Mouse (Mus musculus) v-Abl transformed pro-B cells (cell line): ENCODE measurements around the gene Rasgrp1.

Source experiments
- in situ Hi-C, 2 experiments: fragments of 400-800 bp; cut with MboI; formaldehyde crosslinking; loops; one replicate each; pipeline ENCODE4 v1.15.1; 2025; ENCODE audit not compliant: unreplicated experiment in 2 of 2

Rasgrp1 gene

DNA sequence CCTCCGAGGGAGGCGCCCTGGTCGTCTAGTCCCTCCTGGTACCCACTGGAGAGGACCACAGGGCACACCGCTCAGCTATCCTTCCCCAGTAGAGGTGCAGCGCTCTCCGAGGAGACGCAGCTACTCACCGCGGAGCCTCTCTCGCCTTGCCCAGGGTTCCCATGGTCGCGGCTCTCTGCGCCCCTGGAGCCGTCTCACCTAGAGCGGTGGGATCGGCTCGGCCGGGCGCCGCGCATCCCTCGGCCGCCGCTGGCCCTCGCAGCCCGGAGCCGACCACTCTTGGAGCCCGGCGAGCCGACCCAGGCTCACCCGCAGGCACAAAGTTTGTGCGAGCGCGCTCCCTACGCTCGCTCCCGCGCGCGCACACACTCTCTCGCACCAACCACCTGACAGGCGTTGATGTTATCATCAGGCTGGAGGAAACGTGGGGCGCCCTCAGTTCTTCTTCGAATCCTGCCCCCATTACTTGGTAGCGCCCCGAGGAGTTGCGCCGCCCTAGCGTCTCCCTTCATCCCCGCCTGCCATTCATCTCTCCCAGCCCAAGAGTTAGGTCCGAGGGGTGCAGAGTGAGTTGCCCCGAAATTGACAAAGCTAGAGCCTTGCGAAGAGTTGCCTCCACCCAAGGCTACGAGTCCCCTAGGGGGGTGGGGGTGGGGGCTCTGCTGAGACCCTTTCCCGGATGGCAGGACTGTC, at the start of gene Rasgrp1:
Gene Rasgrp1 (minus strand): TSS at position 455 of the 693 bp plus-strand sequence.
- in situ Hi-C loops: loop anchor here (5.0 kb wide), 3 partner anchors 80 to 100 kb away; no protein-coding TSS in a partner anchor

DNA sequence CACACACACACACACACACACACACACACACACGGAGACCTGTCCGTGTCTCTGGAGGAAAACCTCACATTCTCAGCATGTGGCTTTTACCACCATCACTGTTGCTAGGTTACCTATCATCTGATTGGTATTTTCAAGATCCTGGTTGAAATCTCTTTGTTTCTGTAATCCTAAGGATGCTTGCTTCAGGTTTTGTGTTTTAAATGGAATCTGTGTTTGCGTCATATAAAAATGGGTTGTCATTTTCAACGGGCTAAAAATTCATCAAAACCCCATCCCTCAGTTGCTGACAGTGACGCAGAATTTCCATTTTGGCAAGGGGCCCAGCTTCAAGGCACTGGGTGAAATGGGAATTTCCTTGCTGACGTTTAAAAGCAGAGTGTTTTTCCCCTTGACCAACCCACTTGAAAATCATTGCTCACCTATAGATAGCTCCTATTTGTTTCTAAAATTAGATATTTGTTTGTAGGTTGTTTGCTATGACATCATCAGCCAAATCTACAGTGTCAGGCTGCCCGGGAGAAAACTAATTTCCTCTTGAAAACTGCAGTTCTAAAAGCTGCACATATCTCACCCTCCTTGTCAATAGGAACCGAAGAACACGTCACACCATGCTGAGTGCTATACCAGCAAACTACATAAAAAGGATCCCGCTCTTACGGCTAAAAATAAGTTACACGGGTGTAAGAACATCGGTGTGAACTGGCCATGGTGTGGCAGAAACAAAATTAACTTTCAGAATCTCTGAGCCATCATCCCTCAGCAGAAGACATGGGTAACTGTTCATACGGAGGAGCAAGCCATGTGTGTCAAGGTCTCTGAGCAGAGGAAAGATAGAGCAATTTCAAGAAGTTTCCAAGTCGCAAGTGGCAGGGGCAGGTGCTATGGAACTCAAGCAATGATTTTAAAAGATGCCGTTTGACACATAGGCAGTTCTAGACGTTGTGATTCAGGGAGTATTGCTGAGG, 47.4 kb upstream of the Rasgrp1 start:
- in situ Hi-C loops: no loop called here

GRCm38 (mm10) chr2:117389460-117389859, 46.7 kb upstream of the Rasgrp1 start:
- in situ Hi-C loops: no loop called here

GRCm38 (mm10) chr2:117388121-117388520, 45.3 kb upstream of the Rasgrp1 start:
- in situ Hi-C loops: no loop called here

DNA sequence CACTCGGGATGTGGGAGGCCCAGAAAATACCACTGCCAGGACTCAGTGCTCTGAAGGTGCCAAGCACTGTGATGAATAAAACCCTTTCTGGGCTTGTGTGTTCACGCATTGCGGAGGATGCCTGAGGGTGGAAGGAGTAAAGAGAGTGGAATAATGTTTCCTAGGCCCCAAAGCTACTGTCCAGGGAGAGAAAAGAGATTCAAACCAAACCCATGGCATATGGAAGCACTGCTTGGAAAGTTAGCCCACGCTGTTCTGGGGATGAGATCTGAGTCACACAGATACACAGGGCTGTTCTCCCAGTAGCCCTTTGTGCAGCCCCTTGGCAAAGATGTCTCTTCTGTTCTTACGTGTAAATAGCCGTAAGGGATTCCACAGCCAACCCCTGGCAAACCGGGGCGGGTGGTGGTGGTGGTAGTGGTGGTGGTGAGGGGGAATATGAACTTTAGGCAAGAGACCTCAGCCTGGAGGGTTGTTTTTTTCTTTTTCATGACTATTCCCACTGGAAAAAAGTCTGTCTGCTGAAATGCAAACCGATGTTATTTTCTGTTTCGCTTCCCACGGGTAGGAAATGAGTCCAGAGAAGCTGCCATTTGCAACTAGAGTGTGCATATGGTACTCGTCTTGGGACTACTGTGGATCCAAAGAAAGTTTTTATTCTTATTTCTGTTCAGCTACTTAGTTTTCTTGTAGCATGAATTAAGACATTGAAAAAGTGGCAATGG, 44.3 kb upstream of the Rasgrp1 start:
- in situ Hi-C loops: no loop called here

DNA sequence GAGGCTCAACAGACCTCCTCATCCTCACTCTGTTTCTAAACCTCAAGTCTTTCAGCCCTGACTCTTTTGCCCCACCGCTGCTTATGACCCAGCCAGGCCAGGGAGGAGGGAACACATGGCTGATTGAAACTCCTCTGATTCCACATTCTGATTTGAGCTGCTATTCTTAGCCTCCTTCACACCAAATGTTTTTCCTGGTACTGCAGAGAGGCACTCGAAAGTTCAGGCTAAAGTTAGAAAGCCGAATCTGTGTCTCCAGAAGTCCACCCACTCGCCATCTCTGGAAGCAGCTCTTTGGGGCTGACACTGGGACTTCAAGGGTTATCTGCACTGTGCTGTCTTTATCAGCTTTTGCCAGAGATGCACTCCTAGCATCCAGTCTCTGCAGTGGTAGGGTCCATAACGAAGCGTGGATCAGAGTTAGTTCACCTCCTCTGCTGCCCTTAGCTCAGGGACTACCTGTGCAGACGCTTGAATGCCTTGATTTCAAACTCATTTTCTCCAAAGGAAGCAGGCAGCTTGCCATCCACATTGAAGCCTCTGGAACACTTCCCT, 43.3 kb upstream of the Rasgrp1 start:
- in situ Hi-C loops: no loop called here

GRCm38 (mm10) chr2:117381314-117381713, 38.5 kb upstream of the Rasgrp1 start:
- in situ Hi-C loops: no loop called here

DNA sequence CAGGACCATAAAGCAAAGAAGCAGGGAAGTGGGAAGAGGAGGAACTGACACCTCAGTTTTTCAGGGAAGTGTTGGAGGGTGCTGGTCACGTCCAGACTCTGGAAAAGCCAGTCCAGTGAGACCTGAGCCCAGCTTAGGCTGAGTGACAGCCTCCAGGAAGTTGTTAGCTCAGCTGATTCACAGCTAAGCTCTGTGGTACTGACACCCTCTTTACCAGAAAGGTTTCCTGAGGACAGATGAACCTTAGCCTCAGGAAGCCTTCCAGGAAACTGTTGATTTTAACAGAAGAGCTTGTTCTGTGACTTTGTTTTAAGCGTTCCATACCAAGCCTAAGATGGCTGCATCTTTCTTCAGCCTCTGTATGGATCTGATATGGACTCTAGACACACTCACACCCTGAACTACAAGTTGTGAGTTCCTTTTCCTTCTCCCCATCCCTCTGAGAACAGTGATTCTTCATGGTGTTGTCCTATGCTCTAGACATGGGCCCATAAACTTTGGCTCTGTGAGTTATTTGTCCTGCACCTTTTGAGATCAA, 31.6 kb upstream of the Rasgrp1 start:
- in situ Hi-C loops: no loop called here

- in situ Hi-C loops: no loop called here
Observed at GRCm38 (mm10) chr2:117371706-117372105, 28.9 kb upstream of the Rasgrp1 start.

DNA sequence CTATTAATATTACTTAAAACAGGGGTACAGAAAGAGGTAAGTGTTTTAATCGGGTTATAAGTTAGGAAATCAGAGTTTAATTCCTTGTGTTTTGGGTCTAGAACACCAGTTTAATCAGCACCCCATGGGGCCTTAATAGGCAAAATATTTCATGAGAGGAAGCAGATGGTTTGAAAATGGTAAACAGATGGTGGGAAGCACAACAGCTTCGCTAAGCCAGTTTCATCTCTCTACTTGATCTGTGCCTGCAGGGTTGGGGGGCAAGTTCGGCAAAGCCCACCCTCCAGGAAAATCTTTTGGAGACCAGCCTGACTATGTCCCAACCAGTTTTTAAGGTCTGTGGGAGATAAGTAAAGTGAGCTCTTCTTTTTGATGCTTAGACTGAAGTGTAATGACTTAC, 23.7 kb upstream of the Rasgrp1 start:
- in situ Hi-C loops: no loop called here

- in situ Hi-C loops: no loop called here
Observed at GRCm38 (mm10) chr2:117364056-117364455, 21.3 kb upstream of the Rasgrp1 start.

DNA sequence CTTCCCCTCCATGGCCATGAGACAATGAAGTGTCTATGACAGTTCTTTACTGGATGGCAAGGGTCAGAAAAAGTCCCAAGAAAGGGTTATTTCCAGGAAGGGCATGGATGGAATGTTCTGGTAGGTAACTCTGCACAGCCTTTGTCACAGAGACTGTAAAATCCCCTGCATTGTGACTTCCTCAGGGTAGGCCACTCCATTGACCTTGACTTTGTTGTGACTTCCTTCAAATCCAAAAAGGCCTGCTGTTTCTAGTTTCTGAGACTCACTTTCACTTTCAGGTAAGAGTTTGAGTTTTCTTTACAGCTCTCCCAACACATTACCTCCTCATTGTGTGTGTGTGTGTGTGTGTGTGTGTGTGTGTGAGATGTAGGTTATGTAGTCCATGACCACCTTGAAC, 15.1 kb upstream of the Rasgrp1 start:
- in situ Hi-C loops: no loop called here

- in situ Hi-C loops: no loop called here
Observed at GRCm38 (mm10) chr2:117352305-117353123, 9.7 kb upstream of the Rasgrp1 start.

DNA sequence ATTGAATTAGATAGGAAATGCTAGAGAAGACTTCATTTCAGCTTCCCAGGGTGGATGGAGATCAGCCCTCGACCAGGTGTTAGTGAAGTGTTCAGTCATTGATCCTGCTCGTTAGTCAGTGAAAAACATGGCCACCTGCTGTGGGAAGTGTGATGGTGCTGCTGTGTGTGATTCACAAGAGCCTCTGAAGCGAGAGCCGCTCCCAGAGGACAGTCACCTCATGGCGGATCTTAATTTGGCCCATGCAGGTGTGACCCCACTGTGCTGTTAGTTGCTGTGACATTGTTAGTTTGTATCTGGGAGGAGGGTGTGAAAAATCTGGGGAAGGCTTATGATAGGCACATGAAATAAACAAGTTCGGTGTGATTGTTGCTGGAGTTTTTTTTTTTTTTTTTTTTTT, 7.3 kb upstream of the Rasgrp1 start:
- in situ Hi-C loops: no loop called here

DNA sequence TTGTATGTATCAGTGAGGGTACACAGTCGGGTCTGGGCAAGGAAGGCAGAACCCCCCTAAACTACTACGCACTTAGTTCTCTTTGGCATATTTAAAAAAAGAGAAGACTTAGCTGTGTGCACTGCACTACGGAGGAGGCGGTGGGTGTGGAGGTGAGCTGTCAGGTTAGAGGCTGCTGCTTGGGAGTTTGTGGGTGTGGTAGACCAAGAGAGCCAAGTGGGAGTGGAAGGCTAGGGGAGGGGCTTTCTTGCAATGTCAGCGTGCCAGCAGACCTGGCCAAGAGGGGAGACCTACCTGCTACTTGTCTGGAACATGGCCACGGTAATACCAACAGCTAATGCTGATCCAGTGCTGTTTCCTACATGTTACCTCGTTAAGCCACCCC, 431 bp upstream of the Rasgrp1 start:
- in situ Hi-C loops: loop anchor here (5.0 kb wide), 3 partner anchors 81 to 99 kb away; no protein-coding TSS in a partner anchor

DNA sequence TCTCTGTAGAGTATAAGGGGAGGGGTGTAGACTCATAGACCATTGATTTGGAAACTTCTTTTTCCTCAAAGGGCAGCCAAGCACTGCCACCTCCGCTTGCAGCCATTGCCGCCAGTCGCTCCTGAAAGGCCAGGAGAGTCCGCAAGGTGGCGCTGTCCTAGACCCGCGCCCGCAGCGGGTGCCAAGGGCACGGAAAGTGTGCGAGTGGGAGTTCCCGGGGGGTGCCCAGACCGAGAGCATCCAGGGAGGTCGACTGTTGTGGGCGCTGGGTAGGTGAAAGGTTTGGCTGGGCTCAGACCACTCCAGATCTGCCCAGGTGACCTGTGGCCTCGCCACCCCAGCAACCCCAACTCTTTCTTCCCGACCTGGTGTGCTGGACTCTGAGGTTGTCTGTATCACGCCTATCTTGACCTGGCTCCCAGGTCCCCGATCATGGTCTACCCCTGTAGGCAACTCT, 683 bp downstream of the Rasgrp1 start:
- in situ Hi-C loops: loop anchor here (5.0 kb wide), 3 partner anchors 80 to 100 kb away; no protein-coding TSS in a partner anchor

- in situ Hi-C loops: loop anchor here in 1 of 2 experiments (10.0 kb wide), 1 partner anchor 164 kb away; no protein-coding TSS in a partner anchor
Observed at GRCm38 (mm10) chr2:117338501-117338900, 4.3 kb downstream of the Rasgrp1 start.

GRCm38 (mm10) chr2:117337902-117338301, 4.9 kb downstream of the Rasgrp1 start:
- in situ Hi-C loops: loop anchor here in 1 of 2 experiments (10.0 kb wide), 1 partner anchor 163 kb away; no protein-coding TSS in a partner anchor
